Comparison of ENCODE assay signal across 11 mouse cellular contexts in genomic region chr5:63648187-63648586, GRCm38 (mm10). TPM values are rescaled to one million over a fixed set of nuclear protein-coding genes. Genes with fewer than 3 reads are reported as not detected.
DNase-seq lines count a peak whose midpoint lies in the region; ATAC-seq and TF ChIP-seq lines count a peak whose summit lies in the region.
"Had no signal": no experiment of that assay in that cellular context is flagged by ENCODE, and none has a peak within 500 bp of the region (broad histone marks: within the 10 kb centered on the region; RNA-seq: fewer than 3 reads in every experiment).

No protein-coding gene starts in this region.

- H3K4me1 ChIP-seq in hindbrain, embryonic 11.5 days (replicated peaks; ENCODE audit: control insufficient read depth, insufficient read depth, low read length): 0 out of 2 replicates have a peak, but pooled peaks cover 3% of the 10 kb centered on the region
- peaks cover 19% of the 10 kb centered on the region for H3K4me1 ChIP-seq in hindbrain, embryonic 10.5 days (replicated peaks)
- no peaks in the 10 kb centered on the region for H3K4me1 ChIP-seq in ES-Bruce4 (ENCODE audit: control insufficient read depth, insufficient read depth, low read length)
- peaks cover 15% of the 10 kb centered on the region for H3K4me1 ChIP-seq in midbrain, embryonic 15.5 days

- WGBS in hindbrain, embryonic 11.5 days: 41% methylated on average over 2 of the region's 2 CpGs
- 30% methylated on average over 2 of the region's 2 CpGs for WGBS in hindbrain, embryonic 10.5 days
- 31% methylated on average over 2 of the region's 2 CpGs for WGBS in midbrain, embryonic 15.5 days

- H3K9me3 ChIP-seq in hindbrain, embryonic 11.5 days (ENCODE audit: control insufficient read depth, low read length): no peaks in the 10 kb centered on the region
- H3K9me3 ChIP-seq in hindbrain, embryonic 10.5 days: no peaks in the 10 kb centered on the region
- no peaks in the 10 kb centered on the region for H3K9me3 ChIP-seq in ES-Bruce4 (replicated peaks; ENCODE audit: control insufficient read depth, insufficient read depth, low read length, poor library complexity, severe bottlenecking)
- H3K9me3 ChIP-seq in midbrain, embryonic 15.5 days: no peaks in the 10 kb centered on the region

- no peak for TF ChIP-seq EP300 in ES-Bruce4 (IDR thresholded peaks at IDR 0.05; ENCODE audit: insufficient read depth, low read depth, low read length)

- no peak for TF ChIP-seq POLR2A in ES-Bruce4 (IDR thresholded peaks at IDR 0.05; ENCODE audit: insufficient read depth, low read length)

- ATAC-seq in hindbrain, embryonic 11.5 days (ENCODE audit: low FRiP score): no peak
- ATAC-seq in midbrain, embryonic 15.5 days (replicated peaks): peak; percentile 62; the same call in 1 of the 2 replicates

- TF ChIP-seq CTCF in ES-Bruce4 (IDR thresholded peaks at IDR 0.05; ENCODE audit: low read depth, low read length): peak; percentile 16

- no peak overlapping the region for H3K4me2 ChIP-seq in hindbrain, embryonic 11.5 days (replicated peaks; ENCODE audit: low read depth, low read length)
- H3K4me2 ChIP-seq in midbrain, embryonic 15.5 days: peak overlapping the region; percentile 98; the same call in 1 of the 2 replicates

- no peak overlapping the region for H3K4me3 ChIP-seq in hindbrain, embryonic 11.5 days (ENCODE audit: low read depth, low read length)
- no peak overlapping the region for H3K4me3 ChIP-seq in hindbrain, embryonic 10.5 days
- H3K4me3 ChIP-seq in ES-Bruce4 (ENCODE audit: low read depth, low read length): no peak overlapping the region
- H3K4me3 ChIP-seq in midbrain, embryonic 15.5 days: no peak overlapping the region
- H3K4me3 ChIP-seq: erythroblast, embryonic 14.5 days had no signal

- DNase-seq in hindbrain, embryonic 11.5 days (ENCODE audit: low spot score): peak; percentile 10
- no peak for DNase-seq in hindbrain, embryonic 10.5 days (ENCODE audit: low spot score)
- DNase-seq in frontal cortex, adult 2 months (ENCODE audit: extremely low spot score in 1 of 2, low spot score in 1 of 2): peak; percentile 64 to 78
- no peak for DNase-seq in adrenal gland, postnatal 36 days
- DNase-seq in heart, adult 8-10 months (ENCODE audit: low spot score): no peak
- DNase-seq in thymus, postnatal 36 days: no peak

- no peak overlapping the region for H3K9ac ChIP-seq in hindbrain, embryonic 11.5 days (ENCODE audit: low read depth, low read length)
- no peak overlapping the region for H3K9ac ChIP-seq in ES-Bruce4 (ENCODE audit: low read depth, poor library complexity, severe bottlenecking)
- no peak overlapping the region for H3K9ac ChIP-seq in midbrain, embryonic 15.5 days

- peaks cover 21% of the 10 kb centered on the region for H3K27me3 ChIP-seq in hindbrain, embryonic 11.5 days (ENCODE audit: control insufficient read depth, insufficient read depth, low read length)
- peaks cover 50% of the 10 kb centered on the region for H3K27me3 ChIP-seq in hindbrain, embryonic 10.5 days (ENCODE audit: insufficient read depth, poor library complexity, severe bottlenecking)
- H3K27me3 ChIP-seq in ES-Bruce4 (ENCODE audit: control insufficient read depth, insufficient read depth, low read length, poor library complexity, severe bottlenecking): peaks cover 15% of the 10 kb centered on the region
- H3K27me3 ChIP-seq in midbrain, embryonic 15.5 days (replicated peaks): peaks cover 15% of the 10 kb centered on the region

- no peaks in the 10 kb centered on the region for H3K36me3 ChIP-seq in hindbrain, embryonic 11.5 days (ENCODE audit: control insufficient read depth, insufficient read depth, low read length)
- no peaks in the 10 kb centered on the region for H3K36me3 ChIP-seq in hindbrain, embryonic 10.5 days
- no peaks in the 10 kb centered on the region for H3K36me3 ChIP-seq in ES-Bruce4 (ENCODE audit: control insufficient read depth, insufficient read depth, low read length, poor library complexity, severe bottlenecking)
- H3K36me3 ChIP-seq in midbrain, embryonic 15.5 days (replicated peaks): no peaks in the 10 kb centered on the region

- no peak overlapping the region for H3K27ac ChIP-seq in hindbrain, embryonic 11.5 days (ENCODE audit: low read depth, low read length)
- no peak overlapping the region for H3K27ac ChIP-seq in hindbrain, embryonic 10.5 days
- no peak overlapping the region for H3K27ac ChIP-seq in ES-Bruce4 (ENCODE audit: insufficient read depth, low read length)
- H3K27ac ChIP-seq in midbrain, embryonic 15.5 days: no peak overlapping the region

RNA-seq across cellular contexts. Expression of gene Nwd2, which starts 0.7 kb away (rescaled TPM):
- polyA plus RNA-seq in hindbrain, embryonic 11.5 days (2014; fragmentation: Nextera tagmentation; extraction: Ambion mirVana): 3.7 and 4.6 TPM in 2 replicates
- 0.88 and 1.6 TPM in 2 replicates for polyA plus RNA-seq in hindbrain, embryonic 10.5 days (2016; fragmentation: Nextera tagmentation; extraction: Ambion mirVana)
- polyA plus RNA-seq in ES-Bruce4 (2011; ENCODE audit: insufficient read depth, insufficient read length, low read depth, missing spikeins): not detected in 2 replicates
- polyA plus RNA-seq in frontal cortex, adult 2 months (2012; rRNA removed): 17.4 and 19.4 TPM in 2 replicates
- polyA plus RNA-seq in midbrain, embryonic 15.5 days (2015; fragmentation: Nextera tagmentation; extraction: Ambion mirVana): 9.0 and 15.2 TPM in 2 replicates
- total RNA-seq in adrenal gland, postnatal 36 days (2021): not detected
- total RNA-seq in heart, adult 8-10 months (2022): not detected
- total RNA-seq: heart, postnatal 25 days had no signal
- polyA plus RNA-seq: erythroblast, embryonic 14.5 days; liver, adult 2 months had no signal

Comparison
In these comparisons a context has a peak if more than half of its experiments do, and no peak if none do; other contexts are left out.
1. DNase-seq: peak in hindbrain, embryonic 11.5 days (single experiment) and frontal cortex, adult 2 months (2 of 2); none in hindbrain, embryonic 10.5 days (single experiment), adrenal gland, postnatal 36 days (0 of 2), heart, adult 8-10 months (single experiment) and thymus, postnatal 36 days (0 of 2).